Mouse (Mus musculus) embryonic facial prominence, embryonic 10.5 days (tissue): ENCODE measurements at regions not wholly inside any gene's neighbourhood (a gene's known extent, or its start where the extent isn't known, plus 50 kb on each side); places are given as distances from the start of the nearest gene placed in this dataset.

Source experiments
- DNase-seq: peaks from one replicate; pipeline ENCODE4 v3.0.0-alpha.2; 2017; ENCODE audit warnings: low spot score
- H3K27ac ChIP-seq: fragments of 300-500 bp; sonication (generic); replicated peaks from 2 replicates; pipeline ENCODE4 v1.5.1; 2016; ENCODE audit warnings: mild to moderate bottlenecking
- H3K27me3 ChIP-seq: fragments of 300-500 bp; sonication (generic); replicated peaks from 2 replicates; pipeline ENCODE4 v1.6.1; 2016; ENCODE audit warnings: low read depth, mild to moderate bottlenecking; ENCODE audit not compliant: poor library complexity, severe bottlenecking
- H3K36me3 ChIP-seq: fragments of 300-500 bp; sonication (generic); replicated peaks from 2 replicates; pipeline ENCODE4 v1.6.1; 2016; ENCODE audit warnings: mild to moderate bottlenecking, moderate library complexity
- H3K4me1 ChIP-seq: fragments of 300-500 bp; sonication (generic); 2 replicates; pipeline ENCODE4 v1.6.1; 2016
- H3K4me3 ChIP-seq: fragments of 300-500 bp; sonication (generic); 2 replicates; pipeline ENCODE4 v1.5.1; 2016; ENCODE audit warnings: mild to moderate bottlenecking, moderate library complexity
- H3K9me3 ChIP-seq: fragments of 300-500 bp; sonication (generic); 2 replicates; pipeline ENCODE4 v1.6.1; 2016; ENCODE audit warnings: mild to moderate bottlenecking
- WGBS: fragments of 180-500 bp; shearing (Covaris S2); methylation state at CpG from one replicate; pipeline ENCODE4 v1.1.7; 2016; 5-methylcytosine and 5-hydroxymethylcytosine counted together

- WGBS = 68% methylated on average over 4 of the region's 4 CpGs
- no peaks in the 10 kb centered on the region for H3K36me3 ChIP-seq
- H3K27ac ChIP-seq = no peak overlapping the region
- H3K27me3 ChIP-seq = no peaks in the 10 kb centered on the region
- DNase-seq = no peak
- no peak overlapping the region for H3K4me3 ChIP-seq
- peaks cover 9% of the 10 kb centered on the region for H3K4me1 ChIP-seq
- no peaks in the 10 kb centered on the region for H3K9me3 ChIP-seq
These were observed 131.9 kb upstream of the Prr30 start for GRCm38 (mm10) chr14:101332015-101332414.

GRCm38 (mm10) chr14:101327421-101327820 lies 127.3 kb upstream of the Prr30 start:
- peaks cover 19% of the 10 kb centered on the region for H3K4me1 ChIP-seq
- no peak overlapping the region for H3K4me3 ChIP-seq
- no peak overlapping the region for H3K27ac ChIP-seq
- no peaks in the 10 kb centered on the region for H3K27me3 ChIP-seq
- no peaks in the 10 kb centered on the region for H3K9me3 ChIP-seq
- DNase-seq = no peak
- WGBS = 77% methylated on average over 6 of the region's 6 CpGs
- H3K36me3 ChIP-seq = no peaks in the 10 kb centered on the region

DNA sequence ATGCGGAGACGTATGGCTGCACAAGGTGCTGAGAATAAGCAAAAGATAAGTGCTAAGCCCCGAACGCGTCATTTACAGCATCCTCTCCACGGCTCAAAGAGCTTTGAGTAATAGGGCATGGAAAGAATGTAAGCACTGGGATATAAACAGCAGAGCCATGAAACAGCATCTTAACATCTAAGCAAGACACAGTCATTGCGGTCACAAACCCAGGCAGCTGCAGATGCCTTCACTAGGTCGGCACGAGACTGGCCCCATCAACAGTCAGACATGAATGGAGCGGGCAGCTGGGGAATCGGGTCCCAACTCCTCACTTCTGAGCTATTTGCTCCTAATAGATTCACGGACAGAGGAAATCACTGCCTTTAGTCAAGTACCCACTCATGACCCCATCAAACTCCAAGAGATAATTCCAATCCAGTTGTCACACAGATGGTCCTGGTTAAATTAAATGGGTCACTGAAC lies 126.4 kb upstream of the Prr30 start:
- DNase-seq = no peak
- Histone ChIP-seq H3K4me1 (peaks cover 14% of the 10 kb centered on the region), H3K27me3 (no peaks in the 10 kb centered on the region), H3K4me3 (no peak overlapping the region), H3K9me3 (no peaks in the 10 kb centered on the region), H3K36me3 (no peaks in the 10 kb centered on the region), H3K27ac (no peak overlapping the region)
- 59% methylated on average over 12 of the region's 12 CpGs for WGBS

- no peaks in the 10 kb centered on the region for H3K27me3 ChIP-seq
- H3K27ac ChIP-seq = no peak overlapping the region
- H3K9me3 ChIP-seq = no peaks in the 10 kb centered on the region
- no peaks in the 10 kb centered on the region for H3K36me3 ChIP-seq
- H3K4me3 ChIP-seq = no peak overlapping the region
- DNase-seq = no peak
- WGBS = 92% methylated on average over 6 of the region's 6 CpGs
- H3K4me1 ChIP-seq = peaks cover 14% of the 10 kb centered on the region
These were observed 123.2 kb upstream of the Prr30 start for GRCm38 (mm10) chr14:101323361-101323760.

DNA sequence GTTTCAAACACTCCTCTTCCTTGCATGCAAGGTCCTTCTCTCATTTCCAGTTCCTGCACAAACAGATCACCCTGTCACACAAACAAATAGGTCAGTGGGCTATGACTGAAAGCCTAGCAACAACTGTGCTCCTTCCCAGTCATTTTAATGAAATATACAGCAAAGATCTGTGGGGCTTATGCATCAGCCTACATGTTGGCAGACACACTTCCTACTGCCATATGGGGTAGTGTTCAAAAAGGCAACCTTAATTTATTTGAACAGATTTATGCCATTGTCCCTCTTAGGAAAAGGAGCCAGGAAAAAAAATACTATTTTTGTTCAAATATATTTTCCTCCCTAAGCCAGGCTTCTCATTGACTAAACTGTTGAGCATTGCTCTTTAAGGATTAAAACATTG lies 107.8 kb upstream of the Prr30 start:
- Histone ChIP-seq H3K9me3 (no peaks in the 10 kb centered on the region), H3K4me1 (no peaks in the 10 kb centered on the region), H3K4me3 (no peak overlapping the region), H3K27ac (no peak overlapping the region), H3K36me3 (no peaks in the 10 kb centered on the region), H3K27me3 (no peaks in the 10 kb centered on the region)
- DNase-seq = no peak

GRCm38 (mm10) chr14:101304487-101305032 lies 104.4 kb upstream of the Prr30 start:
- Histone ChIP-seq H3K27ac (no peak overlapping the region), H3K9me3 (no peaks in the 10 kb centered on the region), H3K36me3 (no peaks in the 10 kb centered on the region), H3K4me1 (no peaks in the 10 kb centered on the region), H3K4me3 (no peak overlapping the region), H3K27me3 (no peaks in the 10 kb centered on the region)
- WGBS = 70% methylated on average over 4 of the region's 4 CpGs
- no peak for DNase-seq

GRCm38 (mm10) chr14:101297841-101298240 lies 97.7 kb upstream of the Prr30 start:
- 95% methylated on average over 3 of the region's 3 CpGs for WGBS
- Histone ChIP-seq H3K27ac (no peak overlapping the region), H3K36me3 (no peaks in the 10 kb centered on the region), H3K4me1 (no peaks in the 10 kb centered on the region), H3K9me3 (no peaks in the 10 kb centered on the region), H3K4me3 (no peak overlapping the region), H3K27me3 (no peaks in the 10 kb centered on the region)
- DNase-seq = no peak

DNA sequence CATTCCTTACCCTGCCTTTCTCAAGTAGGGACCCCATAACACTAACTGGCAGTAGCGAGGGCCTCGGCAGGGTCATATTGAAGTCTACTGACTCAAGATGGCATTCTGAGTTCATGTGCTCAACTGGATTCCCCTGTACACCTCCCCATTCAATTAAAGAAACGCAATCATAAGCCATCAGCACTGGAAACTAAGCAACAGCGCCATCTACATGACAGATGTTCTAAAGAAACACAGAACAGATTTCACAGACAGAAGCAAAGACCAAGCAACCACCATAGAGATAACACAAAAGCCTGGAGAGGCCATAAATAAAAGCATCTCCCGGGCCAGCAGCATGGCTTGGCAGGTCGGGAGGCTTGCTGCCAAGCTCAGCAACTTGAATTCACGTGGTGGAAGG lies 94.6 kb upstream of the Prr30 start:
- DNase-seq = peak; percentile 40
- Histone ChIP-seq H3K36me3 (no peaks in the 10 kb centered on the region), H3K4me3 (no peak overlapping the region), H3K27ac (no peak overlapping the region), H3K4me1 (no peaks in the 10 kb centered on the region), H3K9me3 (no peaks in the 10 kb centered on the region), H3K27me3 (no peaks in the 10 kb centered on the region)
- WGBS = 32% methylated on average over 7 of the region's 7 CpGs

GRCm38 (mm10) chr14:101287755-101288154 lies 87.6 kb upstream of the Prr30 start:
- no peak for DNase-seq
- no peak overlapping the region for H3K4me3 ChIP-seq
- no peaks in the 10 kb centered on the region for H3K27me3 ChIP-seq
- H3K4me1 ChIP-seq = no peaks in the 10 kb centered on the region
- no peaks in the 10 kb centered on the region for H3K9me3 ChIP-seq
- H3K36me3 ChIP-seq = no peaks in the 10 kb centered on the region
- H3K27ac ChIP-seq = no peak overlapping the region
- 91% methylated on average over 4 of the region's 4 CpGs for WGBS

GRCm38 (mm10) chr14:101269048-101269789 lies 69.1 kb upstream of the Prr30 start:
- no peaks in the 10 kb centered on the region for H3K27me3 ChIP-seq
- no peaks in the 10 kb centered on the region for H3K9me3 ChIP-seq
- no peak overlapping the region for H3K4me3 ChIP-seq
- 71% methylated on average over 4 of the region's 4 CpGs for WGBS
- peaks cover 7% of the 10 kb centered on the region; the same call in 1 of the 2 replicates for H3K4me1 ChIP-seq
- no peaks in the 10 kb centered on the region for H3K36me3 ChIP-seq
- no peak overlapping the region for H3K27ac ChIP-seq
- DNase-seq = no peak

GRCm38 (mm10) chr14:101267536-101267935 lies 67.4 kb upstream of the Prr30 start:
- no peaks in the 10 kb centered on the region for H3K36me3 ChIP-seq
- no peak for DNase-seq
- 87% methylated on average over 2 of the region's 2 CpGs for WGBS
- H3K4me1 ChIP-seq = peaks cover 7% of the 10 kb centered on the region; the same call in 1 of the 2 replicates
- H3K4me3 ChIP-seq = no peak overlapping the region
- no peaks in the 10 kb centered on the region for H3K9me3 ChIP-seq
- H3K27ac ChIP-seq = no peak overlapping the region
- no peaks in the 10 kb centered on the region for H3K27me3 ChIP-seq
